In genomic region chr7:127013385-127013784, GRCm38 (mm10) we compare ENCODE assay signal across 12 mouse cellular contexts. TPM values are rescaled to one million over a fixed set of nuclear protein-coding genes. Genes with fewer than 3 reads are reported as not detected.
DNase-seq lines count a peak whose midpoint lies in the region; ATAC-seq lines count a peak whose summit lies in the region.
"Had no signal": no experiment of that assay in that cellular context is flagged by ENCODE, and none has a peak within 500 bp of the region (broad histone marks: within the 10 kb centered on the region; RNA-seq: fewer than 3 reads in every experiment).

No protein-coding gene starts in this region.

- H3K4me3 ChIP-seq in heart, embryonic 12.5 days = no peak overlapping the region
- H3K4me3 ChIP-seq in midbrain, embryonic 10.5 days = 0 out of 2 replicates have a peak overlapping the region, but pooled peaks have one; percentile 3
- H3K4me3 ChIP-seq in midbrain, embryonic 16.5 days (ENCODE audit: low read depth, low read length) = no peak overlapping the region
- H3K4me3 ChIP-seq in liver, embryonic 12.5 days = peak overlapping the region; percentile 59

- no peak for DNase-seq in heart, postnatal 36 days
- no peak for DNase-seq in midbrain, embryonic 10.5 days (ENCODE audit: low spot score)
- DNase-seq in ovary, adult 18-20 months (ENCODE audit: low spot score) = no peak
- no peak for DNase-seq in embryo, embryonic 10 days (ENCODE audit: low spot score)
- DNase-seq: adrenal gland, postnatal 36 days; lung, postnatal 10 days; thymus, postnatal 25 days had no signal

- no peak overlapping the region for H3K27ac ChIP-seq in heart, embryonic 12.5 days (ENCODE audit: poor library complexity, severe bottlenecking)
- no peak overlapping the region for H3K27ac ChIP-seq in midbrain, embryonic 10.5 days (replicated peaks)
- H3K27ac ChIP-seq in midbrain, embryonic 16.5 days (ENCODE audit: low read length) = no peak overlapping the region
- H3K27ac ChIP-seq in liver, embryonic 12.5 days = no peak overlapping the region

- 91% methylated on average over 6 of the region's 6 CpGs for WGBS in heart, embryonic 12.5 days
- 95% methylated on average over 6 of the region's 6 CpGs for WGBS in midbrain, embryonic 10.5 days
- WGBS in midbrain, embryonic 16.5 days = 96% methylated on average over 6 of the region's 6 CpGs
- 82% methylated on average over 6 of the region's 6 CpGs for WGBS in liver, embryonic 12.5 days (ENCODE audit: insufficient replicate concordance)

- peak overlapping the region; percentile 89 for H3K4me2 ChIP-seq in heart, embryonic 12.5 days
- no peak overlapping the region for H3K4me2 ChIP-seq in midbrain, embryonic 16.5 days (ENCODE audit: low read length)
- H3K4me2 ChIP-seq in liver, embryonic 12.5 days = peak overlapping the region; percentile 93

- no peaks in the 10 kb centered on the region for H3K27me3 ChIP-seq in heart, embryonic 12.5 days (replicated peaks)
- no peaks in the 10 kb centered on the region for H3K27me3 ChIP-seq in midbrain, embryonic 10.5 days (ENCODE audit: low read depth, poor library complexity, severe bottlenecking)
- no peaks in the 10 kb centered on the region for H3K27me3 ChIP-seq in midbrain, embryonic 16.5 days (ENCODE audit: control insufficient read depth, insufficient read depth, low read depth, low read length)
- no peaks in the 10 kb centered on the region for H3K27me3 ChIP-seq in liver, embryonic 12.5 days (replicated peaks)

- peaks cover 40% of the 10 kb centered on the region for H3K4me1 ChIP-seq in heart, embryonic 12.5 days (replicated peaks)
- H3K4me1 ChIP-seq in midbrain, embryonic 10.5 days = peaks cover 58% of the 10 kb centered on the region
- peaks cover 25% of the 10 kb centered on the region for H3K4me1 ChIP-seq in midbrain, embryonic 16.5 days (ENCODE audit: control insufficient read depth, insufficient read depth, low read length)
- peaks cover 74% of the 10 kb centered on the region for H3K4me1 ChIP-seq in liver, embryonic 12.5 days

- peaks cover 36% of the 10 kb centered on the region for H3K36me3 ChIP-seq in heart, embryonic 12.5 days
- H3K36me3 ChIP-seq in midbrain, embryonic 10.5 days = peaks cover 47% of the 10 kb centered on the region
- peaks cover 6% of the 10 kb centered on the region for H3K36me3 ChIP-seq in midbrain, embryonic 16.5 days (ENCODE audit: control insufficient read depth, insufficient read depth, low read length)
- H3K36me3 ChIP-seq in liver, embryonic 12.5 days = peaks cover 35% of the 10 kb centered on the region

- no peak overlapping the region for H3K9ac ChIP-seq in heart, embryonic 12.5 days
- H3K9ac ChIP-seq in midbrain, embryonic 16.5 days (ENCODE audit: low read depth, low read length) = no peak overlapping the region
- H3K9ac ChIP-seq in liver, embryonic 12.5 days = no peak overlapping the region

- ATAC-seq in heart, embryonic 12.5 days (ENCODE audit: insufficient number of reproducible peaks, low FRiP score) = no peak
- ATAC-seq in midbrain, embryonic 16.5 days = no peak
- no peak for ATAC-seq in liver, embryonic 12.5 days
- ATAC-seq: hindbrain, embryonic 16.5 days had no signal

- no peaks in the 10 kb centered on the region for H3K9me3 ChIP-seq in heart, embryonic 12.5 days (replicated peaks)
- H3K9me3 ChIP-seq in midbrain, embryonic 10.5 days (replicated peaks) = no peaks in the 10 kb centered on the region
- H3K9me3 ChIP-seq in midbrain, embryonic 16.5 days (replicated peaks; ENCODE audit: control insufficient read depth, low read length, poor library complexity, severe bottlenecking) = no peaks in the 10 kb centered on the region
- H3K9me3 ChIP-seq in liver, embryonic 12.5 days (replicated peaks) = no peaks in the 10 kb centered on the region

- intact Hi-C loops in heart, postnatal 36 days (cut with DNase I) = no loop called here

RNA-seq across cellular contexts. Expression of gene Mvp, which starts 1.0 kb away (rescaled TPM):
- 12.0 TPM in 2 replicates for polyA plus RNA-seq in heart, embryonic 12.5 days (2016; fragmentation: Nextera tagmentation; extraction: Ambion mirVana)
- total RNA-seq in heart, postnatal 36 days (2021) = 10 to 100 TPM; 53.5 to 57.7 TPM
- 3.0 and 5.2 TPM in 2 replicates for polyA plus RNA-seq in midbrain, embryonic 10.5 days (2016; fragmentation: Nextera tagmentation; extraction: Ambion mirVana)
- polyA plus RNA-seq in midbrain, embryonic 16.5 days (2015; fragmentation: Nextera tagmentation; extraction: Ambion mirVana) = 2.9 and 3.2 TPM in 2 replicates
- polyA plus RNA-seq in liver, embryonic 12.5 days (2016; fragmentation: Nextera tagmentation; extraction: Ambion mirVana) = 8.3 and 8.9 TPM in 2 replicates

RNA-seq across cellular contexts. Expression of gene Pagr1b, which starts 2.9 kb away (rescaled TPM):
- not detected in 2 replicates for polyA plus RNA-seq in heart, embryonic 12.5 days (2016; fragmentation: Nextera tagmentation; extraction: Ambion mirVana)
- total RNA-seq in heart, postnatal 36 days (2021) = not detected
- polyA plus RNA-seq in midbrain, embryonic 10.5 days (2016; fragmentation: Nextera tagmentation; extraction: Ambion mirVana) = 0.19 and 0.25 TPM in 2 replicates
- 0.50 TPM in 1 of 2 replicates, not detected in the other for polyA plus RNA-seq in midbrain, embryonic 16.5 days (2015; fragmentation: Nextera tagmentation; extraction: Ambion mirVana)
- polyA plus RNA-seq in liver, embryonic 12.5 days (2016; fragmentation: Nextera tagmentation; extraction: Ambion mirVana) = 0.57 TPM in 1 of 2 replicates, not detected in the other

RNA-seq across cellular contexts. Expression of gene Pagr1a, which starts 3.8 kb away (rescaled TPM):
- polyA plus RNA-seq in heart, embryonic 12.5 days (2016; fragmentation: Nextera tagmentation; extraction: Ambion mirVana) = 19.3 and 31.4 TPM in 2 replicates
- total RNA-seq in heart, postnatal 36 days (2021) = 10 to 100 TPM in 1 of 2 experiments, not detected in 1; 11.8 TPM
- 103 and 104 TPM in 2 replicates for polyA plus RNA-seq in midbrain, embryonic 10.5 days (2016; fragmentation: Nextera tagmentation; extraction: Ambion mirVana)
- 33.8 and 62.5 TPM in 2 replicates for polyA plus RNA-seq in midbrain, embryonic 16.5 days (2015; fragmentation: Nextera tagmentation; extraction: Ambion mirVana)
- 60.5 and 65.1 TPM in 2 replicates for polyA plus RNA-seq in liver, embryonic 12.5 days (2016; fragmentation: Nextera tagmentation; extraction: Ambion mirVana)

RNA-seq across cellular contexts. Expression of gene Gm42742, which starts 7.5 kb away (rescaled TPM):
- polyA plus RNA-seq in heart, embryonic 12.5 days (2016; fragmentation: Nextera tagmentation; extraction: Ambion mirVana) = 50.8 and 60.9 TPM in 2 replicates
- total RNA-seq in heart, postnatal 36 days (2021) = 10 to 100 TPM; 25.2 to 28.6 TPM
- polyA plus RNA-seq in midbrain, embryonic 10.5 days (2016; fragmentation: Nextera tagmentation; extraction: Ambion mirVana) = 46.2 and 55.1 TPM in 2 replicates
- 30.9 and 61.5 TPM in 2 replicates for polyA plus RNA-seq in midbrain, embryonic 16.5 days (2015; fragmentation: Nextera tagmentation; extraction: Ambion mirVana)
- polyA plus RNA-seq in liver, embryonic 12.5 days (2016; fragmentation: Nextera tagmentation; extraction: Ambion mirVana) = 4.1 and 8.9 TPM in 2 replicates

RNA-seq across cellular contexts. Expression of gene Prrt2, which starts 7.6 kb away (rescaled TPM):
- 1.9 and 3.3 TPM in 2 replicates for polyA plus RNA-seq in heart, embryonic 12.5 days (2016; fragmentation: Nextera tagmentation; extraction: Ambion mirVana)
- 1 to 10 TPM in 1 of 2 experiments, under 1 TPM in 1; 0.57 to 1.2 TPM for total RNA-seq in heart, postnatal 36 days (2021)
- 2.9 and 4.4 TPM in 2 replicates for polyA plus RNA-seq in midbrain, embryonic 10.5 days (2016; fragmentation: Nextera tagmentation; extraction: Ambion mirVana)
- polyA plus RNA-seq in midbrain, embryonic 16.5 days (2015; fragmentation: Nextera tagmentation; extraction: Ambion mirVana) = 40.9 and 63.3 TPM in 2 replicates
- polyA plus RNA-seq in liver, embryonic 12.5 days (2016; fragmentation: Nextera tagmentation; extraction: Ambion mirVana) = 0.88 and 2.1 TPM in 2 replicates
- total RNA-seq: monocyte, adult 5-6 weeks had no signal

Comparison
In these comparisons a context has a peak if more than half of its experiments do, and no peak if none do; other contexts are left out.
1. H3K4me3 ChIP-seq: peak in midbrain, embryonic 10.5 days (single experiment) and liver, embryonic 12.5 days (single experiment); none in heart, embryonic 12.5 days (single experiment) and midbrain, embryonic 16.5 days (single experiment).